Mouse (Mus musculus) lung, postnatal 0 days (tissue): ENCODE results near the gene Fbxo41.

Source experiments
- CTCF ChIP-seq: IDR thresholded peaks from 2 replicates; pipeline ENCODE4 v1.5.1; 2016; ENCODE audit warnings: antibody characterized with exemption, mild to moderate bottlenecking
- EP300 ChIP-seq: IDR thresholded peaks from 2 replicates; pipeline ENCODE4 v1.6.1; 2016; ENCODE audit warnings: antibody characterized with exemption, mild to moderate bottlenecking, control low read depth

- TF ChIP-seq CTCF (no peak), EP300 (no peak)
These were observed 70.9 kb downstream of the Fbxo41 start, which contains the start of gene Smyd5 for GRCm38 (mm10) chr6:85431842-85432431.
